8 mouse cellular contexts compared by ENCODE assay signal in the genomic region with DNA sequence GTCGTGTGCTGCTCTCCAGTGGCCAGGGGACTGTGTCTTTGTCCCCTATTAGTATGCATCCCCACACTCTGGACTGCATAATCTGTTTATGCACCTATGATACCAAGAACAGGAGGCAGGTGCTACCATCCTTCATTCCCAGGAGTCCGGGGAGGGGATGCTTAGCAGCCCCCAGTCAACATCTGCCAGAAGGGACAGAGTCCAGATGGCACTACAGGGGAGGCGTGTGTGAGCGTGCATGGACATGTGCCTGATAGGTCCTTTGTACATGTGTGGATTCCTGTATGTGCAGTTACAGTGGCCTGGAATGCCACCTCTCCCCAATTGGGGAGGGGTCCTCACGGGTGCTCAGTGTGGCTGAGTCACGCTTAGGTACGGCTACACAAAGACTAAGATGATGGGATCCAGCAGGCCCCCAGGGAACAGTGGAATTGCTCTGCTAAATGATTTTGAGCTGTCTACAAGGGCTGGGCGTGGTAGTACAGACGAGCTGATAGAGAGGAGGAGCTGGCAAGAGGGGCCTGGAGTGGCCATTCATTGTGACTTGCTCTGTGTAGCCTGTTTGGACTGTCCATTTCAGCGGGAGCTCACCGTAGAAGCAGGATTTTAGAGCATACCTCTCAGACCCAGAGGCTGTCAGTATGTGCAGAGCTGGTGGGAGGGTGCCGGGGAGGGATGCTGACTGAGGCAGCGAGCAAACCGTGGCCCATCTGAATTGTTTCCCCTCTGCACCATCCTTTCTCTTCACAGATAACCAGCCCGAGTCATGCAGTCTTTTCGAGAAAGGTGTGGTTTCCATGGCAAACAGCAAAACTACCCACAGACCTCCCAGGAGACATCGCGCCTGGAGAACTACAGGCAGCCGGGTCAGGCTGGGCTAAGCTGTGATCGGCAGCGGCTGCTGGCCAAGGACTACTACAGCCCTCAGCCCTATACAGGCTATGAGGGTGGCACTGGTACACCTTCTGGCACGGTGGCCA. TPM values are rescaled to one million over a fixed set of nuclear protein-coding genes. Genes with fewer than 3 reads are reported as not detected.
DNase-seq lines count a peak whose midpoint lies in the region; ATAC-seq and TF ChIP-seq lines count a peak whose summit lies in the region.

No protein-coding gene starts in this region.

- TF ChIP-seq POLR2A in kidney, adult 2 months (IDR thresholded peaks at IDR 0.05; ENCODE audit: low read depth, low read length), result no peak

- peak overlapping the region; percentile 2; the same call in 1 of the 2 replicates for H3K9ac ChIP-seq in embryonic facial prominence, embryonic 12.5 days
- H3K9ac ChIP-seq in intestine, embryonic 16.5 days (ENCODE audit: low read depth, low read length), result peak overlapping the region; percentile 21
- H3K9ac ChIP-seq in midbrain, embryonic 16.5 days (ENCODE audit: low read depth, low read length), result peak overlapping the region; percentile 59

- H3K4me3 ChIP-seq in layer of hippocampus, adult 2 months, result peak overlapping the region; percentile 5; the same call in 1 of the 2 replicates
- H3K4me3 ChIP-seq in embryonic facial prominence, embryonic 12.5 days, result no peak overlapping the region
- H3K4me3 ChIP-seq in intestine, embryonic 16.5 days (ENCODE audit: low read length), result no peak overlapping the region
- H3K4me3 ChIP-seq in midbrain, embryonic 16.5 days (ENCODE audit: low read depth, low read length), result no peak overlapping the region
- no peak overlapping the region for H3K4me3 ChIP-seq in kidney, adult 2 months (ENCODE audit: insufficient read depth, low read depth, low read length)

- no peak for ATAC-seq in embryonic facial prominence, embryonic 12.5 days (ENCODE audit: insufficient number of reproducible peaks, insufficient read depth, low FRiP score, low TSS enrichment)
- no peak for ATAC-seq in intestine, embryonic 16.5 days
- ATAC-seq in midbrain, embryonic 16.5 days, result peak; percentile 43

- peaks cover 48% of the 10 kb centered on the region for H3K36me3 ChIP-seq in embryonic facial prominence, embryonic 12.5 days
- peaks cover 12% of the 10 kb centered on the region for H3K36me3 ChIP-seq in intestine, embryonic 16.5 days (ENCODE audit: control insufficient read depth, insufficient read depth, low read length)
- peaks cover 32% of the 10 kb centered on the region for H3K36me3 ChIP-seq in midbrain, embryonic 16.5 days (ENCODE audit: control insufficient read depth, insufficient read depth, low read length)
- no peaks in the 10 kb centered on the region for H3K36me3 ChIP-seq in kidney, adult 2 months (ENCODE audit: control insufficient read depth, insufficient read depth, low read length)

- no peaks in the 10 kb centered on the region for H3K9me3 ChIP-seq in embryonic facial prominence, embryonic 12.5 days
- no peaks in the 10 kb centered on the region for H3K9me3 ChIP-seq in intestine, embryonic 16.5 days (ENCODE audit: control insufficient read depth, low read length)
- no peaks in the 10 kb centered on the region for H3K9me3 ChIP-seq in midbrain, embryonic 16.5 days (replicated peaks; ENCODE audit: control insufficient read depth, low read length, poor library complexity, severe bottlenecking)

- WGBS in embryonic facial prominence, embryonic 12.5 days, result 56% methylated on average over 22 of the region's 22 CpGs
- WGBS in intestine, embryonic 16.5 days, result 45% methylated on average over 22 of the region's 22 CpGs
- whole genome bisulfite sequencing in midbrain, embryonic 16.5 days, result 17% methylated on average over 22 of the region's 22 CpGs
- 79% methylated on average over 22 of the region's 22 CpGs for WGBS in kidney, adult 2 months

- no peak for DNase-seq in layer of hippocampus, adult 2 months (ENCODE audit: low spot score in 2 of 2)
- no peak for DNase-seq in layer of hippocampus, postnatal 36 days
- DNase-seq in ovary, postnatal 36 days (ENCODE audit: low spot score), result no peak
- no peak for DNase-seq in kidney, adult 2 months
- DNase-seq in testis, postnatal 14 days (ENCODE audit: low spot score), result no peak

- no peaks in the 10 kb centered on the region for H3K27me3 ChIP-seq in embryonic facial prominence, embryonic 12.5 days
- no peaks in the 10 kb centered on the region for H3K27me3 ChIP-seq in intestine, embryonic 16.5 days (replicated peaks; ENCODE audit: control insufficient read depth, insufficient read depth, low read length)
- no peaks in the 10 kb centered on the region for H3K27me3 ChIP-seq in midbrain, embryonic 16.5 days (ENCODE audit: control insufficient read depth, insufficient read depth, low read depth, low read length)
- no peaks in the 10 kb centered on the region for H3K27me3 ChIP-seq in kidney, adult 2 months (replicated peaks; ENCODE audit: control insufficient read depth, insufficient read depth, low read length)

- TF ChIP-seq CTCF in layer of hippocampus, adult 2 months (conservative IDR thresholded peaks at IDR 0.05), result no peak
- no peak for TF ChIP-seq CTCF in kidney, adult 2 months (conservative IDR thresholded peaks at IDR 0.05; ENCODE audit: insufficient read depth, insufficient read length, low read depth, low read length)

- no peak overlapping the region for H3K4me2 ChIP-seq in embryonic facial prominence, embryonic 12.5 days (replicated peaks)
- no peak overlapping the region for H3K4me2 ChIP-seq in intestine, embryonic 16.5 days (ENCODE audit: low read depth, low read length)
- H3K4me2 ChIP-seq in midbrain, embryonic 16.5 days (ENCODE audit: low read length), result peak overlapping the region; percentile 10; the same call in 1 of the 2 replicates

- H3K4me1 ChIP-seq in embryonic facial prominence, embryonic 12.5 days, result peaks cover 47% of the 10 kb centered on the region
- peaks cover 71% of the 10 kb centered on the region for H3K4me1 ChIP-seq in intestine, embryonic 16.5 days (ENCODE audit: control insufficient read depth, insufficient read depth, low read length)
- peaks cover 51% of the 10 kb centered on the region for H3K4me1 ChIP-seq in midbrain, embryonic 16.5 days (ENCODE audit: control insufficient read depth, insufficient read depth, low read length)
- peaks cover 16% of the 10 kb centered on the region for H3K4me1 ChIP-seq in kidney, adult 2 months (ENCODE audit: control insufficient read depth, insufficient read depth, low read length)

- peak overlapping the region; percentile 93 for H3K27ac ChIP-seq in layer of hippocampus, adult 2 months
- H3K27ac ChIP-seq in embryonic facial prominence, embryonic 12.5 days, result 0 out of 2 replicates have a peak overlapping the region, but pooled peaks have one; percentile 24
- peak overlapping the region; percentile 33 for H3K27ac ChIP-seq in intestine, embryonic 16.5 days (ENCODE audit: low read length)
- peak overlapping the region; percentile 84 for H3K27ac ChIP-seq in midbrain, embryonic 16.5 days (ENCODE audit: low read length)
- no peak overlapping the region for H3K27ac ChIP-seq in kidney, adult 2 months (ENCODE audit: insufficient read depth, low read depth, low read length)

RNA-seq across cellular contexts. Expression of a gene that starts 37.7 kb away (rescaled TPM):
- 10 to 100 TPM; 64.2 to 70.8 TPM for total RNA-seq in layer of hippocampus, adult 2 months (2021)
- 10 to 100 TPM; 47.1 to 56.2 TPM for total RNA-seq in layer of hippocampus, postnatal 36 days (2021)
- polyA plus RNA-seq in embryonic facial prominence, embryonic 12.5 days (2016; fragmentation: Nextera tagmentation; extraction: Ambion mirVana), result 54.8 and 56.6 TPM in 2 replicates
- 81.0 and 95.2 TPM in 2 replicates for polyA plus RNA-seq in intestine, embryonic 16.5 days (2015; fragmentation: Nextera tagmentation; extraction: Ambion mirVana)
- 31.9 and 34.1 TPM in 2 replicates for polyA plus RNA-seq in midbrain, embryonic 16.5 days (2015; fragmentation: Nextera tagmentation; extraction: Ambion mirVana)
- 89.1 and 123 TPM in 2 replicates for polyA plus RNA-seq in kidney, adult 2 months (2012; rRNA removed)

Comparison
In these comparisons a context has a peak if more than half of its experiments do, and no peak if none do; other contexts are left out.
1. H3K9ac ChIP-seq: peak in every context shown above with its lines; median percentile 59 in midbrain, embryonic 16.5 days; 21 in intestine, embryonic 16.5 days; 2 in embryonic facial prominence, embryonic 12.5 days.